Mouse (Mus musculus) E14TG2a.4 (cell line): Measurements from ENCODE around the gene Taok1.

Source experiments
- CTCF ChIP-seq: conservative IDR thresholded peaks from 2 replicates; pipeline ENCODE4 v1.5.1; 2014; ENCODE audit warnings: low read length
- NANOG ChIP-seq: IDR thresholded peaks from 2 replicates; pipeline ENCODE4 v1.6.1; 2014; ENCODE audit warnings: borderline replicate concordance, low read length, mixed read lengths
- POU5F1 ChIP-seq: IDR thresholded peaks from 2 replicates; pipeline ENCODE4 v1.6.1; 2014; ENCODE audit warnings: low read length, borderline replicate concordance

GRCm38 (mm10) chr11:77506941-77507340, 100.7 kb downstream of the Taok1 start:
- TF ChIP-seq CTCF (no peak), NANOG (no peak), POU5F1 (no peak)
